Mouse (Mus musculus) lung, postnatal 4 days (tissue): Measurements from ENCODE around the gene Six1.

Source experiments
- DNase-seq, 2 experiments: peaks; one replicate each; pipeline ENCODE4 v3.0.0; 2021

The Six1 gene

GRCm38 (mm10) chr12:73049520-73050225 is 4.0 kb downstream of the Six1 start:
- no peak for DNase-seq

GRCm38 (mm10) chr12:73048537-73048936 is 5.2 kb downstream of the Six1 start:
- no peak for DNase-seq

- DNase-seq = no peak
Observed at GRCm38 (mm10) chr12:73047576-73047975, 6.1 kb downstream of the Six1 start.

GRCm38 (mm10) chr12:73046607-73047180 is 7.0 kb downstream of the Six1 start:
- peak; percentile 81 to 87 for DNase-seq

GRCm38 (mm10) chr12:73045724-73046606 is 7.7 kb downstream of the Six1 start:
- DNase-seq = peak; percentile 31 to 34

GRCm38 (mm10) chr12:73045046-73045723 is 8.5 kb downstream of the Six1 start:
- DNase-seq = peak; percentile 63 to 64

GRCm38 (mm10) chr12:73044221-73045045 is 9.3 kb downstream of the Six1 start:
- peak; percentile 30 to 54 for DNase-seq

GRCm38 (mm10) chr12:73043396-73044167 is 10.1 kb downstream of the Six1 start:
- peak; percentile 27 to 32 for DNase-seq

- no peak for DNase-seq
Observed at GRCm38 (mm10) chr12:73042903-73043302, 10.8 kb downstream of the Six1 start.

- no peak for DNase-seq
Observed at GRCm38 (mm10) chr12:73042406-73042805, 11.3 kb downstream of the Six1 start.

GRCm38 (mm10) chr12:73041256-73041630 is 12.4 kb downstream of the Six1 start:
- DNase-seq = no peak

- peak in 1 of 2 experiments; percentile 14 for DNase-seq
Observed at GRCm38 (mm10) chr12:73040563-73041255, 13.0 kb downstream of the Six1 start.

- DNase-seq = peak in 1 of 2 experiments; percentile 13
Observed at GRCm38 (mm10) chr12:73039939-73040562, 13.6 kb downstream of the Six1 start.

- DNase-seq = peak in 1 of 2 experiments; percentile 12
Observed at GRCm38 (mm10) chr12:73038992-73039938, 14.4 kb downstream of the Six1 start.

GRCm38 (mm10) chr12:73038441-73038991 is 15.2 kb downstream of the Six1 start:
- DNase-seq = no peak

- DNase-seq = no peak
Observed at GRCm38 (mm10) chr12:73037385-73038160, 16.1 kb downstream of the Six1 start.
